In genomic region chr3:84313003-84313800, GRCm38 (mm10) we compare ENCODE assay signal across 8 mouse cellular contexts. TPM values are rescaled to one million over a fixed set of nuclear protein-coding genes. Genes with fewer than 3 reads are reported as not detected.
DNase-seq lines count a peak whose midpoint lies in the region; ATAC-seq lines count a peak whose summit lies in the region.

No protein-coding gene starts in this region.

- peaks cover 9% of the 10 kb centered on the region for H3K4me1 ChIP-seq in hindbrain, embryonic 12.5 days

- 51% methylated on average over 18 of the region's 18 CpGs for WGBS in hindbrain, embryonic 12.5 days

- peak overlapping the region; percentile 27; the same call in 1 of the 2 replicates for H3K4me2 ChIP-seq in hindbrain, embryonic 12.5 days (replicated peaks)

- no peak overlapping the region for H3K27ac ChIP-seq in hindbrain, embryonic 12.5 days

- peak; percentile 72 for DNase-seq in gastrocnemius, adult 18-20 months (ENCODE audit: low spot score)
- DNase-seq in gastrocnemius, postnatal 25 days: no peak
- peak; percentile 60 for DNase-seq in brain, embryonic 18.5 days (ENCODE audit: low read depth, low spot score)
- DNase-seq in layer of hippocampus, postnatal 14 days (ENCODE audit: low spot score in 2 of 2): peak; percentile 62 to 87
- DNase-seq in lung, postnatal 25 days (ENCODE audit: low spot score): peak; percentile 81
- peak; percentile 79 to 83 for DNase-seq in right cerebral cortex, postnatal 10 days (ENCODE audit: low spot score in 2 of 2)

- peak; percentile 64; the same call in 1 of the 2 replicates for ATAC-seq in erythroid progenitor cell, adult 5-6 weeks (replicated peaks; ENCODE audit: low FRiP score, poor library complexity, severe bottlenecking)
- peak; percentile 49 for ATAC-seq in hindbrain, embryonic 12.5 days (ENCODE audit: low FRiP score)

- no peak overlapping the region for H3K9ac ChIP-seq in hindbrain, embryonic 12.5 days

- H3K27me3 ChIP-seq in hindbrain, embryonic 12.5 days: 0 out of 2 replicates have a peak, but pooled peaks cover 5% of the 10 kb centered on the region

- H3K9me3 ChIP-seq in hindbrain, embryonic 12.5 days (replicated peaks): no peaks in the 10 kb centered on the region

- H3K4me3 ChIP-seq in hindbrain, embryonic 12.5 days: no peak overlapping the region

- H3K36me3 ChIP-seq in hindbrain, embryonic 12.5 days: no peaks in the 10 kb centered on the region

RNA-seq across cellular contexts. Expression of gene Trim2, which starts 6.5 kb away (rescaled TPM):
- total RNA-seq in gastrocnemius, adult 18-20 months (2021): 1 to 10 TPM; 1.4 to 1.8 TPM
- 1 to 10 TPM; 2.7 to 3.3 TPM for total RNA-seq in gastrocnemius, postnatal 25 days (2021)
- total RNA-seq in erythroid progenitor cell, adult 5-6 weeks (2015; ENCODE audit: low replicate concordance): 4.3 and 10.9 TPM in 2 replicates
- 8.9 and 11.4 TPM in 2 replicates for total RNA-seq in erythroid progenitor cell, adult 5-6 weeks (2017; ENCODE audit: low replicate concordance)
- 121 and 125 TPM in 2 replicates for polyA plus RNA-seq in hindbrain, embryonic 12.5 days (2016; fragmentation: Nextera tagmentation; extraction: Ambion mirVana)
- total RNA-seq in layer of hippocampus, postnatal 14 days (2021): 100 to 1,000 TPM; 329 to 334 TPM

Comparison
In these comparisons a context has a peak if more than half of its experiments do, and no peak if none do; other contexts are left out.
1. RNA of gene Trim2, which starts 6.5 kb away (total RNA-seq): 329 to 334 TPM in layer of hippocampus, postnatal 14 days; 4.3 to 11.4 TPM in erythroid progenitor cell, adult 5-6 weeks, 2.7 to 3.3 TPM in gastrocnemius, postnatal 25 days and 1.4 to 1.8 TPM in gastrocnemius, adult 18-20 months; every median in the first group is over 10 times any median in the second.